Mouse (Mus musculus) cerebellum, adult 11-12 months (tissue): ENCODE results near the gene Slc4a10.

ENCODE experiments used
- DNase-seq: peaks from one replicate; pipeline ENCODE4 v3.0.0; 2022

Slc4a10 gene

GRCm38 (mm10) chr2:62285026-62285425 is 238.8 kb downstream of the Slc4a10 start:
- no peak for DNase-seq

GRCm38 (mm10) chr2:62285847-62286246 is 239.6 kb downstream of the Slc4a10 start:
- DNase-seq: no peak

GRCm38 (mm10) chr2:62287532-62287931 is 241.3 kb downstream of the Slc4a10 start:
- DNase-seq: no peak

DNA sequence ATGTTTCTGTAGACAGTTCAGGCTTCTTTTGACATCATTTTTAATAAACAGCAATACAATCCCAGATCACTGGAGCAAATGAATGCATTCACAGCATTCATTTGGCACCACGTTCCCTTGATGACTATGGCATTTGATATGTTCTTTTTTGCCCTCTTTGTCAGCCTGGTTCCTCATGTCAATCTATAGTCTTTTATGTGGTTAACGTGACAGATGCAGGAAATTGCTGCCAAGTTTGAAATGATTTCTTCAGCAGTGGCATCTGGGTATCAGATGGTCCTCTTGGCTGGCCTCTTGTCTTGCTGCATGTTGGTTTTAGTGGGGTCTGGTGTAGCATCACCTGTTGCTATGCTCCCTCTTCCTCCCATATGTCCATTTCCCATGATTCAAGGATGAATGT is 247.6 kb downstream of the Slc4a10 start:
- no peak for DNase-seq

DNA sequence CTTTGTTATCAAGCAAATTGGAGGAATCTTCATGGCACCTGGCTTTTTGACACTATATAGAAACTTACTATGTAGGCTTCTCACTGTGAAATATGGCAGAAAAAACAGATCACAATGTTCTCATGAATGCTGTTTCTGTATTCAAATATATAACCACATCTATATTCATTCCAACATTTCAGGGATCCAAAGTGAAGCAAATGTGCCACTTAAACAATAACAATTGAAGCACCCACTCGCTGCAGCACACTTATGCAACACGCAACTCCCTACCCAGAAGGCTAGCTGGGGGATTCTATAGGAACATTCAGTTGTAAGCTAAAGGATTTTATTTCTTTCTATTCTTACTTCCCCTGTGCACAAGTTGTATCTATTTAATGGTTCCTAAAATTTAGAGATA is 255.5 kb downstream of the Slc4a10 start:
- DNase-seq: no peak

- DNase-seq: no peak
Observed at GRCm38 (mm10) chr2:62306978-62307377, 260.7 kb downstream of the Slc4a10 start.

- no peak for DNase-seq
Observed at GRCm38 (mm10) chr2:62307477-62307876, 261.2 kb downstream of the Slc4a10 start.

DNA sequence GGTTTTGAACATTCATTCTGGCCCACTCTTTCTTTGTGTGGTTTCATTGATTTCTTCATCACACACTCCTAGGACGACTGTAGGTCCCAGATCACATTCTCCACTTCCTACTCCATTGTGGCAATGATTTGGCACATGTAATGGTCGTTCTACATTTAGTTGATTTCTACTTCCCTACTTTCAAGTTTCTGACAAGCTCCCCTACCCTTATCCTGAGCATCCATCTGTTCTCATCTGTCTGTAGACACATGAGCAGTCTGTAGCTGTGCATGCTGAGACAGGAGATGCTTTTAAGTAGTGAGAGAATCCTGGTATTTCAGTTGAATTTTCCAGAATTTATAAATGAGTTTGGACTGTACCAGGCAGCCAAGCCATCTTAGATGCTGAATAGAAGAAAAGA is 270.7 kb downstream of the Slc4a10 start:
- DNase-seq: no peak

- no peak for DNase-seq
Observed at GRCm38 (mm10) chr2:62319489-62319888, 273.2 kb downstream of the Slc4a10 start.

GRCm38 (mm10) chr2:62323078-62323637 is 276.9 kb downstream of the Slc4a10 start:
- peak; percentile 80 for DNase-seq

DNA sequence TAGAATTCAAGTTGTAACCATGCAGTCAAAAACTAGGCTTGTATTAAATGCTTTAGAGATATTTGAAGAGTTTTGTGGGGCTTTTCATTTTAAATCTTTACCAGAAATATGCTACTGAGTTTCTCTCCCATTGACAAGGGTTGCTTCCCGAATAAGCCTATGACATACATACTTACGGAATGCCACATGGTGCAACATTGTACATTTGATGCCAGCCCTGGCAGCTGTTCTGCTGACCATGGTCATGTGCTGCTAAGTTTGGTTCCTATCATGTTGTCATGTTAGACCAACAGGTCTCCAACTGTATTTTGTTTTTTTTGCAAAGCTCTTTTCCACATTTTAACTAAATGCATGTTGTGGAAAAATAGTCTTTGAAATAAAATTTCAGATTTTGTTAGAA is 279.1 kb downstream of the Slc4a10 start:
- DNase-seq: no peak

- DNase-seq: no peak
Observed at GRCm38 (mm10) chr2:62331913-62332312, 285.7 kb downstream of the Slc4a10 start.

DNA sequence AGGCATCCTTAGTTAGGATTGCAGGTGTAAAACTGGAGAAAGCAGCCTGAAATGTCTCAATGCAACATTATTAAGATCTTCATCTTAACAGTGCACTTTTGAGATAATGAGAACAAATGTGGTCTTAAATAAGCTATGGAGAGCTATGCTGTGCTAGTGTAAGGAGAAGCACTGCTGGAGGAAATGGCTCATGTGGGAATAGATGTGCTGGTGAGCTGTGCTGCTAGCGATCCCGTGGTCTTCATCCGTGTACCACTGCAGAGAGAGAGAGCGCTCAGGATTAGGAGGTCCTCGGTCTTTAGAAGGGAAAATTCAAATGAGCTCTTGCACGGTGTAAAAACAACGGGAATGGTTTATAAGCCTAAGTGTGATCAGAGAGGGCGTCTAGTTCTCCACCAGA is 286.2 kb downstream of the Slc4a10 start:
- no peak for DNase-seq

DNA sequence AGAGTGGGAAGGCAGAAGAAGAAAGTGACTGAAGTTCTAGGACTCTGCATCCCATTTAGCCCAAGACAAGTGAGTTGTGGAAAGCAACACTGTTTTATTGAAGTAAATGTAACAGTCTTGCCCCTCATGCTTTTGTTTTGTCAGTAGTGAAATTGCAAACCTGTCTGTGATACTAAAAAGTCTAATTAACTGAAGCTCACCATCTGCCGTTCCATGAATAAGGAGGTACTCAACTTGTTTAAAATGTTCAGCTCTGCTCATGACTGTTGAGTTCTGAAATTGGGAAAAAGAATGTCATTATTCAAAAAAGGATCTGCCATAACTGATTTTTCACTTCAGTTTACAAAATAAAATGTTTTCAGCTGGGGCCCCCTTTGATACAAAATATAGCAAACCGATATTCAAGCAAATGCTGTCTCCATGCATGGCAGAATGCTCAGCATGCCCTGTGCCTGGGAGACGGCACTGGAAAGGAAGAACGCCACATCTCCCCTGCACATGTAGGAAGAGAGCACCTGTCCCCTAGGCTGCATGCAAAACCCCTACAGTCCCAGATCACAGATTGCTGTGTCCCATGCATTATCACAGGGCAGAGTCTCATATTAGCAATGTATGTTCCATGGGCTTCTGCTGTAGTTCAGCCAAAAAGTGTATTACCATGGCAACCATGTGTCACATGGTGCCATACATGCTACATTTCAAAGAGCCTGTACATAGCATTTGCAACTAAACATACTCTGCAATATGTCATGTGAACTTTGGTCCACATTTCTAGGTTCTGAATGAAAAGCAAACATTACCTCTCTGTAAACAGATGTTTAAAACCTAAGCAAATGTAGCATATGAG is 288.4 kb downstream of the Slc4a10 start:
- no peak for DNase-seq

DNA sequence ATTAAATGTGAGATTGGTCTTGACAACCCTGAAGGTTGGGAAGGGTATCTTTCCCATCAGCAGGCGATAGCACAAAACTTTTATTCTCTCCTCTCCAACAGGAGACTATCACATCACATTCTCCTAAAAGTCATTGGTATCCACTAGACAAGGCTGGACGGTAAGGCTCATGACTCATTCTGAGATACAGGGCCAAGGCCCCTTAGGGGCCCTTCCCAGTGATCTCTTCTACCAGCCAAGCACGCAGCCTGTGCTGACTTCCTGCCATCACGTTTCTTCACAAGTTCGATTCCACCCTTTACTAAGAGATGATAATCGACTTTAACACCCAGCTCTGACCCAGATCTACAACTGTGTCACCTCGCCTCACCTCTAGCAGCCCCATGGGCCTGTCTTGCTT is 290.8 kb downstream of the Slc4a10 start:
- no peak for DNase-seq

GRCm38 (mm10) chr2:62339222-62339944 is 293.1 kb downstream of the Slc4a10 start:
- DNase-seq: no peak

DNA sequence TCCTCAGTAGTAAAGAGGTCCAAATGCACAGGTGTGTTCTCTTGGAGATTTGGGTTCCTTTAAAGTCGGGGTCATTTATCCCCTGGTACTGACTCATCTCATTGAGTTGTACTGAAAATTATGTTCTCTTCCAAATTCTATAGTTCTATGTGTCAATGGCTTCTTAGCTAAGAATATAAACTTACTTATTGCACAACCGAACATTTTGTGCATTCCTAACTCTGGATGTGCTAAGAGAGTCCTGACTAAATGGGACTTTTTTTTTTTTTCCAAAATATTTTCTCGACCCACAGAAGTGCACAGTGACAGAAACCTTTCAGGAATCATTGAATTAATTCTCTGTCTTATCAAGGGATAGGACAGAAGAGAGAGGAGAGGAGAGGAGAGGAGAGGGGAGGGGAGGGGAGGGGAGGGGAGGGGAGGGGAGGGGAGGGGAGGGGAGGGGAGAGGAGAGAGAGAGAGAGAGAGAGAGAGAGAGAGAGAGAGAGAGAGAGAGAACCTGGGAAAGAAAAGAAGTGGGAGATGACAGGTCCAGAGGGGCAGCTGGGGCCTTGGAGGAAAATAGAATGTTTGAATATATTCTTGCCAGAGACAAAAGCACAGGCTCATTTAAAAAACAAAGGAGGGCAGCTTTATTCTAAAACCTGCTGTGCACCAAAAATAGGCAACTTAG is 294.9 kb downstream of the Slc4a10 start:
- no peak for DNase-seq

DNA sequence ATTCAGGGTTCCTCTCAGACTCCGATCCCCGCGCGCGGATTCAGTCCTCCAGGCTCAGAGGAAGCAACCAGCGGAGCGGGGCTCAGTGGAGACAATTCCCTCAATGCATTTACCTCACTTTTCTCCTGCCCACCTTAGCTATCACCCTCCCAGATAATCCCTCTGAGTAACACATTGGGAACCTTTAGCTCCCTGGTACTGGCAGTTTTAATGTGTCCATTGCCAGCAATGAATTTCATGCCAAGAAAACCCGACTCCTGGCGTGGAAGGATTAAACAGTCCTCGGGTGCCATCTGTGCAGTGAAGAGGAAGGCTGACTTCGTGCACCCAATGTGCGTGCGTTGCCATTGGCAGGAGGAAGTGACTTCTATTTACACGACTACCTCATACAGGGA is 295.5 kb downstream of the Slc4a10 start:
- peak; percentile 74 for DNase-seq

DNA sequence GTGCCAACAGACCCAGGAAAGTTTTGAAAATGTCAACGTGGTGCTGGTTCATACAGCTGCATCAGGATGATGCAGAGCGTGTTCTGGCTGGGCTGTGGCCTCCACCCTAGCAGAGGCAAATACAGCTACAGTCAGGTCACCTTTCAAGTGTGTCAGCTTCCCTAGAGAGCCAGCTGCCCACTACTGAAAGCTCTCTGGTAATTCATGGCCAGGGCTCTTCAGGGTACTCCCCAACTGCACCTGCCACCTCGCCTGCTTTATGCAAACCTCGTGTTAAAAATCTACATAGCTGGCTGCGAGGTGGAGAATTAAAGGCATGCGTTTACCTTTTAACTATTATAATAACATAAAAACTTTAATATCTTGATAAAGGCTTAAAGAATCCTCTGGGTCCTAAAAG is 298.1 kb downstream of the Slc4a10 start:
- no peak for DNase-seq

DNA sequence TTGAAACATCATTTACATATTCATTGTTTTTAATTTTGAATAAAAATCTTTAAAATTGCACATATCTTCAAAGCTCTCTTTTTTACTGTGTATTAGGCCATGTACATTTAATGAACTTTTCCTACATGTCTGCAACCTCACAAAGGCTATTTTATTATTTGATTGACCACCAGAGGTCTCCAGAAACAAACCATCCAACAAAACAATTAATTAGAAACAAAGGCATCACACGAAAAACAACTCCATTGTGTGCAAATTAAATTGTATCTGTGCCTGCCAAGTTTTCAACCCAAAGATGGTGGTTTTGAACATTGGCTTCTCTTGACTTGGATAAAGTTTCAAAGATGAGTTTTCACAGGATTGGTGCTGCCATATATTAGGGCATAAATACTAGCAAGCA is 300.5 kb downstream of the Slc4a10 start:
- no peak for DNase-seq

DNA sequence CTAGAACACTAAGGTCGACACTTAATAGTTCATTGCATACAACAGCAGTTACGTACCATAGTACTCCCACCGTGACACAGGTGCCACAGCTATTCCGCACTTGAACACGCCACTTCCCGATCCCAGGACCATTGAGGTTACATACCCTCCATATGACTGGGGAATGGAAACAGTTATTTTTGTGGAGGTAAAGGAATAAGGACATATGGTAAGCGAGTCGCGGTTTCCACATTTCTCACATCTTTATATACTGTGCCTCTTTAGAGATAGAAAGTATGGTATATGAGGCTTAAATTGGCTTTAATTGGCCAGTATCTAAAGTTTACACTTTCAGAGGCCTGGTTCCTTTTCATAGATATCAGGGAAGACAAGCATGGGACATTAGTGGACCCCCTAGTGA is 301.5 kb downstream of the Slc4a10 start:
- DNase-seq: no peak

- no peak for DNase-seq
Observed at GRCm38 (mm10) chr2:62352035-62352434, 305.8 kb downstream of the Slc4a10 start.

DNA sequence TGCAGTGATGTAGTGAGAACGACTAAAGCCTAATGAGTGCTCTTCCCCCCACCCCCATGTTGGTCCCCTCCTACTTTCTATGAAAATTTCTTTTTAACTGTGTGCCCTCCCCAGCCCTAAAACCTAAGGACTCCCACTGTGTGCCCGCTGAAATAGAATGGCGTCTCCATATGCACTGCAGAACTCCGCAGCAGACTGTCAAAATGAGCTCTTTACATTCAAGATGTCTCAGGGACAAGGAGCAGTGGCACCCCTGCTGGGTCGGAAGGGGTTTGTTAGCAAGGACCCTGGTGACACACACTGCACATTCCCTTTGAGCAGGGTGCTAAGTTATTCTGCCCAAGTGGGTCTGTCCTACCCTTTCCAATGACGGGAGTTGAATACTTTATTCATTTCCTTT is 309.5 kb downstream of the Slc4a10 start:
- no peak for DNase-seq

GRCm38 (mm10) chr2:62356606-62357005 is 310.3 kb downstream of the Slc4a10 start:
- no peak for DNase-seq
